Mouse (Mus musculus): ENCODE data around the gene Hhip.

DNA sequence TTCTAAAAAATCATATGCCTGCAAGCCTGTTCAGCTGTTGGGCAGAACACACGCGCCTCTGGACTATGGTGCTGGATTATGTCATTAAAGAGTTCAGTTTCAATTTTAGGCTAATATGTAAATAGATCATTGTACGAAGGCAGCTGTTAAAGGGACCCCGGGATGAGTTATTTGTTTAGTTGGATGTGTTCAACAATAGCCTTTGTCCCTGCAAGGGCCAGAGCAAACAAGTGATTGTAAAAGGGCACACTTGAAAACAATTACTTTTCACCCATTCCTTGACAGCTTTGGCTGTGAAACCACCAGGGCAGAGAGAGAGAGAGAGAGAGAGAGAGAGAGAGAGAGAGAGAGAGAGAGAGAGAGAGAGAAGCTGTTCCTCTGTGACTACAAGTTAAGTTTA is 3.6 kb downstream of the Hhip start:
- TF ChIP-seq EP300 (IDR thresholded peaks at IDR 0.05; ENCODE audit: low read depth): no peak
- TF ChIP-seq CTCF (IDR thresholded peaks at IDR 0.05; ENCODE audit: low read depth): no peak
